Mouse (Mus musculus) Patski (cell line): ENCODE measurements around the gene BC005537. TPM values are rescaled to one million over a fixed set of nuclear protein-coding genes. Genes with fewer than 3 reads are reported as not detected.

Source experiments
- ATAC-seq: fragments of 100-300 bp; one replicate; pipeline ENCODE4 v1.8.0; 2021
- CTCF ChIA-PET: fragments of 350-600 bp; sonication (Branson Sonifier 250); formaldehyde crosslinking; loops from one replicate; lab custom pipeline; 2022; ENCODE audit warnings: inconsistent platforms; lab: Charles Lee
- POLR2A ChIA-PET: fragments of 350-600 bp; sonication (Branson Sonifier 250); formaldehyde crosslinking; loops from one replicate; lab custom pipeline; 2022; ENCODE audit warnings: antibody characterized with exemption, inconsistent platforms; lab: Charles Lee
- DNase-seq: peaks from one replicate; pipeline ENCODE4 v3.0.0-alpha.2; 2011; ENCODE audit warnings: low read depth, low spot score
- H3K27me3 ChIP-seq: fragments of 371-371 bp; one replicate; pipeline ENCODE4 v1.5.1; 2021
- CTCF ChIP-seq: fragments of 100-300 bp; IDR thresholded peaks from one replicate; pipeline ENCODE4 v1.5.1; 2021
- in situ Hi-C: fragments of 300-500 bp; cut with MboI; formaldehyde crosslinking; loops from 3 replicates; pipeline ENCODE4 v1.11.1; 2018; ENCODE audit warnings: low pct_unique_long_range_greater_than_20kb, mixed read lengths
- polyA plus RNA-seq: library from polyadenylated mRNA; unstranded; gene quantifications from one replicate; pipeline ENCODE4 v1.2.3, GENCODE M21; 2021

The BC005537 gene
- polyA plus RNA-seq, 1 experiment from 2014 or later: 129 TPM

DNA sequence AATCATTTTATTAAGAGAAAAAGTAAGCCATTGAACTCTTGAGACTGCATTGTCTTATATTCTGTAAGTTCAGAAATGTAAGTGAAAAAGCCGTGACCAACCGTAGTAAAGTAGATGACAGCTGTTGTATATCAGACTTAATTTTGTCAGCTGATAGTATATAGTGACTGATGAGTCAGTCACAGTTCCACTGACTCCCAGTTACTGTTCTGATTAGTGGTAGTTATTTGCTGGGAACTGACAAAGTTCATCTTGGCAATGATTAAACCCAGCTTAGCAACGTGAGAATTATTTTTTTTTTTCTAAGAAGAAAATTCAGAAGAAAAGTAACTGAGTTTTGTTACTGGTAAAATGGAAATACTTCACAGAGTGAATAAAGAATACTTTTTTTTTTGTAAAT is 40.2 kb downstream of the BC005537 start:
- no peaks in the 10 kb centered on the region for H3K27me3 ChIP-seq
- CTCF ChIA-PET: interaction anchor here (1.4 kb wide), 1 partner anchor 11 kb away, joined by 4 read pairs; no protein-coding TSS in a partner anchor
- DNase-seq (no peak), ATAC-seq (no peak)
- in situ Hi-C loops: loop anchor here (5.0 kb wide), 1 partner anchor 86 kb away; no protein-coding TSS in a partner anchor
- no peak for TF ChIP-seq CTCF
- POLR2A ChIA-PET: no interaction called here

DNA sequence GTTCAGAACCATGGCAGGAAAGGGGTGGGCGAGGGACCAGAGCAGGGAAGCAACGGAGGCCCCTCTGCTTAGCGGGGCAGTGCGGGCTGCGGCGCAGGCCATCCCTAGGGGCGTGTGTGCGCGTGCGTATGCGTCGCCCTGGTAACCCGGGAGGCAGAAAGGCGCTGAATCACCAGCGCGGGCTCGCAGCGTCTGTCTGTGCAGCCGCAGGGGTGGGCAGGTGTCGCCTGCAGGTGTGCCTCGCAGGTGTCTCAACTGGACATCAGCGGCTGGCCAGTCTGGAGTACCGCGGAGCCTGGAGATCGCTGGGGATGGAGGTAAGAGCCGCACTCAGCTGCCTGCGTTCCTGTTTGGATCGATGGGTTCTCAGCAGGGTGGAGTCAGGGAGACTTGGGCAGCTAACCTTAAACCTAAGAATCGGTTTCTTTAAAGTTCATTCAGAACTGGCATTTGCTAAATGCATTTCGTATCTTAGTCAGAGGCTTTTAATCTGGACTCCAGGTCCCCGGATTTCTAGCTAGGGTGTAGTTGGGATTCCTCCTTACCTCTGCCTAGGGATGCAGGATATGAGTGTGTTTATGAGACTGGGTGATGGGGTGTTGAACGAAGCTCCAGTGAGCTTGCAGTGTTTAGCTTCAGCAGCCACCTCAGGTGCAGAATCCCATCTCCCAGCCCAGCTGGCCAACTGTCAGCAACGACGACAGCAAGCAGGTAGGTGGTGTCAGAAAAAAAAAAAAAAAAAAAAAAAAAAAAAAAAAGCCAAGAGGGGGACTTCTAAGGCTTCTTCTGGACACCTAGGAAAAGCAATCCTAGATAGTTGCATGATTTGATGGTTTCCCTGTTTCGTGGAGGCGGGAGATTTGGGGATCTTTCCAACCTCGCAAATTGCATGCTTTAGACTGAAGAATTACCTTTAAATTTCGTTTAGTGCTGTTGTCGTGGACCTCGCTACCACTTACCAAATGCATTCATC is 43.8 kb downstream of the BC005537 start, which contains the start of gene D130043K22Rik:
Gene D130043K22Rik, plus strand, starts transcription at position 153 of the 973 bp plus-strand sequence.
- ChIA-PET CTCF (no interaction called here), POLR2A (interaction anchor here (0.6 kb wide), 1 partner anchor 77 kb away, joined by 3 read pairs; no protein-coding TSS in a partner anchor)
- DNase-seq: no peak
- H3K27me3 ChIP-seq: no peaks in the 10 kb centered on the region
- no peak for ATAC-seq
- TF ChIP-seq CTCF: no peak
- in situ Hi-C loops: loop anchor here (5.0 kb wide), 1 partner anchor 82 kb away; no protein-coding TSS in a partner anchor

DNA sequence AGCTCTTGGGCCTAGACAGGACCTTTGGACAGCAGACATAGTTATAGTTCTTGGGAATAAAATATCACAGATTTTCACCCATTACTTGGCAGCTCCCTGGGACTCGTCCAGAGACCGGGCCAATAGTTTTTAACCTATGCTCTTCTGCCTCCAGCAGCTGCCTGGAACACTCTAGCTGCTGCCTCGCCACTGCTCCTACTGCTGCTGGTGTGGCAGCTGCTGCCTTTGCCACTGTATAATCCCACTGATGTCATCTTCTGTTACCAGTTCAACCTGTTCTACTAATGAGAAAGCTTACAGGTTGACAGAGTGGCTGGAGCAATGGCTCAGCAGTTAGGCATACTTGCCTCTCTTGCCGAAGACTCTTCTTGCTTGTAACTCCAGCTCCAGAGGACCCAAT is 47.9 kb downstream of the BC005537 start:
- no peaks in the 10 kb centered on the region for H3K27me3 ChIP-seq
- CTCF ChIA-PET: interaction anchor here (0.5 to 1.5 kb wide), 4 partner anchors 10 to 1017 kb away, joined by 3 to 4 read pairs (median 3); no protein-coding TSS in a partner anchor
- DNase-seq: no peak
- in situ Hi-C loops: no loop called here
- no peak for ATAC-seq
- POLR2A ChIA-PET: no interaction called here
- no peak for TF ChIP-seq CTCF

DNA sequence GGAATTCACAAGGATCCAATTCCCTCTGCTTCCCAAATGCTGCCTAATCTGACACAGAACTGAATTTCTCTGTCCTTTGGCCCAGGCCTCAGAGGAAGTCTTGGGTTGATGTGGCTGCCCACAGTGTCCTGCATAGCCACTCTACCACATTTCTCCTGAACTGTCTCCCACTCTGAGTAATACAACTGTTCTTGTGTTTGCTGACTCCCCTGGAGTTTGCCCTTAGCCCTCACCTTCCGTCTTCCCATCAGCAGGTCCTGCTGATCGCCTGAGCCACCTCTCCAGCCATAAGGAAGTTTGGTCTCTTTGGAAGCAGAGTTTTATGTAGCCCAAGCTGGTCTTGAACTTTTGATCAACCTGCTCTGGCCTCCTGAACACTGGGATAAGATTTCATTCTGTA is 50.5 kb downstream of the BC005537 start:
- CTCF ChIA-PET: interaction anchor here (0.9 to 1.3 kb wide), 2 partner anchors 8 to 12 kb away, joined by 3 to 5 read pairs; no protein-coding TSS in a partner anchor
- ATAC-seq (no peak), DNase-seq (no peak)
- in situ Hi-C loops: no loop called here
- no peaks in the 10 kb centered on the region for H3K27me3 ChIP-seq
- no peak for TF ChIP-seq CTCF
- POLR2A ChIA-PET: no interaction called here

DNA sequence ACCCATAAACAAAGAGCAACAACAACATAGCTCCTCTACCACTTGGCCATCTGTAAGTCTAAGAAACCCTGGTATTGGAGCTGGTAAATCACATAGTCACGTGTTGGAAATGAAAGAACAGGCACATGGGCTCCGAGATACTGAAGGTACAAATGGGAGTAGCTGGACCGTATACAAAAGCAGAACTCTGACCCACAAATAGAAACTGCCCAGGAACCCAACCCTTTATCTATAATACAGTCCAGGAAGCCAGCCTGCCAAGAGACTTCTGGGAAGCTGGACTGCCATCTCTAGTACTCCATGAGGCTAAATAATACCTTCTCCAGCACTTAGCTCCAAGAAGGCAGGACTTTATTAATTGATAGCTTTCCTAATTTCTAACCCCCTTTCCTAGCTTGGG is 51.1 kb downstream of the BC005537 start:
- H3K27me3 ChIP-seq: no peaks in the 10 kb centered on the region
- in situ Hi-C loops: no loop called here
- ATAC-seq: no peak
- CTCF ChIA-PET: interaction anchor here (0.9 to 1.3 kb wide), 2 partner anchors 11 to 13 kb away, joined by 4 to 5 read pairs; no protein-coding TSS in a partner anchor
- POLR2A ChIA-PET: no interaction called here
- TF ChIP-seq CTCF: no peak
- DNase-seq: no peak

DNA sequence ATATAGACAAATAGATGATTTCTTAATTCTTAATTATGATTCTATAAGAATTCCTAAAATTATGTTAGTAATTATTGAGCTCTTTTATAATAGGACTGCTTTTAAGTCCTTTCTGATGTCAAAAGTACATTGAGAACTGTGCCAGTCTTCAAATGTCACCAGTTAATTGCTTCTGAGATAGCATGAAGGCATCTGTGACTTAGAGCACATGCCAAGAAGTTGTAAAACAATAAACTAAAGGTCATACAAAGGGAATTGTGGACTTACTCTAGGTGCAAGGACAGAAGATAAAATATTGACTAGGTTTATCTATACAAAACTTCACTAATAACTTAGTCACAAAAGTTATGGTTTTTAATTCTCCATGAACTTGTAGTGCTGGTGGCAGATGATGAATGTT is 57.7 kb downstream of the BC005537 start:
- no peak for TF ChIP-seq CTCF
- H3K27me3 ChIP-seq: no peaks in the 10 kb centered on the region
- CTCF ChIA-PET: interaction anchor here (1.1 kb wide), 1 partner anchor 12 kb away, joined by 3 read pairs; no protein-coding TSS in a partner anchor
- POLR2A ChIA-PET: no interaction called here
- ATAC-seq: no peak
- in situ Hi-C loops: no loop called here
- DNase-seq: no peak

DNA sequence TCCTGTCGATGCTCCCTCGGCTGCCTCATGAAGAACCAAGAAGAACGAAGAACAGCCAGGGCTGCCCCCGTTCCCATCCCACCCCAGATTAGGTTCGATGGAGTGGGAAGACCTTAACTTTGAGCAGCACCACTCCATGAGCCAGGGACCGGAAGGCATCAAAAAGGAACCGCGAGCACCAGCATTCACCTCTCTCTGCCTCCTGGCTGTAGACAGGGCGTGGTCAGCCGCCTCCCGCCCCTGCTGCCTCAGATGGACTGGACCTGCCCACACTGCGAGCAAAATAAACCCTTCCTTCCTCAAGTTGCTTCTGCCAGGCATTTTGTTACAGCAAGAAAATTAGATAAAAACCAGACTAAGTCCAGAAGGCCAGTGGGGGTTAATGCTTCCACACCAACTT is 59.6 kb downstream of the BC005537 start:
- no peaks in the 10 kb centered on the region for H3K27me3 ChIP-seq
- TF ChIP-seq CTCF: no peak
- CTCF ChIA-PET: interaction anchor here (0.9 kb wide), 1 partner anchor 11 kb away, joined by 3 read pairs; no protein-coding TSS in a partner anchor
- in situ Hi-C loops: no loop called here
- no peak for DNase-seq
- POLR2A ChIA-PET: no interaction called here
- no peak for ATAC-seq

DNA sequence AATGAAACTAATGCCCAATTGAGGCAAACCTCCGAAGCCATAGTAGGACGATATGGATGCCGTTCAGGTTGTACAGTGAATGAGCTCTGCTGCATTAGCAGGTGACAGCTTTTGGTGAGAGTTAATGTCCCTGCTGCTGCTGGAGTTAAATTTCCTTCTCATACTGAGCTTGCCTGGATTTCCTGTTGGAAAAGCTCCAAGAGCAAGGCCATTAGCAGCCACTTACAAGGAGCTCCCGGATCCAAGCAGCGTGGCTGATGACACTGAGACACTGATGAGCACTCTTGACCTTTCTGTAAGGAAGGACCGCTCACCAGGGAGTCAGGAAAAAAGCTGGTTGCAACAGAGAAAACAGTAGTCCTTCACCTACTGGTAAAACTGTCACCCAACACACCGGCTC is 60.6 kb downstream of the BC005537 start:
- ChIA-PET CTCF (interaction anchor here (0.8 kb wide), 1 partner anchor 13 kb away, joined by 3 read pairs; no protein-coding TSS in a partner anchor), POLR2A (no interaction called here)
- ATAC-seq (no peak), DNase-seq (peak; percentile 17)
- no peak for TF ChIP-seq CTCF
- H3K27me3 ChIP-seq: no peaks in the 10 kb centered on the region
- in situ Hi-C loops: no loop called here

DNA sequence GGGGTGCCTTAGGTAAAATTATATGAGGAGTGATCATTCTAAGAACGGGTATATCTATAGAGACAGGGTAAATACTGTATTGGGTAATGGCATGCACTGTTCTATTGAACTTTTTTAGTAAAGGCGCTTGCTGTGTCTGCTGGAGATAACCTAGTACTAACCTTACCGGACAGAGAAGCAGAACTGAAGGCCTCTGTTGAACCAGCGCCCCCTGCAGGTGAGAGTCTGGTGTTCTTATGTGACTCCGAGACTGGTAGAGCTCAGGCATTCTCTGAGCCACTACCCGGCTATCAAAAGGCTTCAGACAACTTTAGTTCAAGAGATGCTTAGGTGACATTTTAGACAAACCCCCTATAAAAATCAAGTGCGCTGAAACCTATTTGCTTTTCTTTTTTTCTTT is 61.1 kb downstream of the BC005537 start:
- ATAC-seq (no peak), DNase-seq (no peak)
- in situ Hi-C loops: no loop called here
- CTCF ChIA-PET: no interaction called here
- POLR2A ChIA-PET: no interaction called here
- no peaks in the 10 kb centered on the region for H3K27me3 ChIP-seq
- peak; percentile 56 for TF ChIP-seq CTCF

Other genes starting within 250 kb of the BC005537 start
- 3.5 TPM for gene Ripor2, start 219.5 kb upstream of the BC005537 start, polyA plus RNA-seq
- not detected for gene Armh2, start 60.4 kb upstream of the BC005537 start, polyA plus RNA-seq
- gene Gmnn, start 39.7 kb upstream of the BC005537 start, polyA plus RNA-seq: 61.1 TPM
- 132 TPM for gene Acot13, start 29.9 kb downstream of the BC005537 start, polyA plus RNA-seq
- gene Tdp2, start 30.0 kb downstream of the BC005537 start, polyA plus RNA-seq: 33.8 TPM
- gene D130043K22Rik, start 43.5 kb downstream of the BC005537 start, polyA plus RNA-seq: 0.19 TPM
- gene Aldh5a1, start 136.0 kb downstream of the BC005537 start, polyA plus RNA-seq: 15.6 TPM
- 0.89 TPM for gene Gpld1, start 141.5 kb downstream of the BC005537 start, polyA plus RNA-seq
- 64.2 TPM for gene Mrs2, start 218.7 kb downstream of the BC005537 start, polyA plus RNA-seq